Mouse (Mus musculus): ENCODE measurements around the gene Brms1.
A peak's percentile ranks its signal among the peaks of the same experiment; 100 is the strongest.

Brms1 gene

GRCm38 (mm10) chr19:5038709-5039156, 2.4 kb upstream of the Brms1 start, which contains the start of the genes B4gat1 and AC124502.3:
Gene B4gat1, plus strand, starts transcription at chr19:5038826.
Gene AC124502.3, plus strand, starts transcription at chr19:5038891.
- DNase-seq (ENCODE audit: low spot score in 2 of 2) = peak; percentile 71 to 89

DNA sequence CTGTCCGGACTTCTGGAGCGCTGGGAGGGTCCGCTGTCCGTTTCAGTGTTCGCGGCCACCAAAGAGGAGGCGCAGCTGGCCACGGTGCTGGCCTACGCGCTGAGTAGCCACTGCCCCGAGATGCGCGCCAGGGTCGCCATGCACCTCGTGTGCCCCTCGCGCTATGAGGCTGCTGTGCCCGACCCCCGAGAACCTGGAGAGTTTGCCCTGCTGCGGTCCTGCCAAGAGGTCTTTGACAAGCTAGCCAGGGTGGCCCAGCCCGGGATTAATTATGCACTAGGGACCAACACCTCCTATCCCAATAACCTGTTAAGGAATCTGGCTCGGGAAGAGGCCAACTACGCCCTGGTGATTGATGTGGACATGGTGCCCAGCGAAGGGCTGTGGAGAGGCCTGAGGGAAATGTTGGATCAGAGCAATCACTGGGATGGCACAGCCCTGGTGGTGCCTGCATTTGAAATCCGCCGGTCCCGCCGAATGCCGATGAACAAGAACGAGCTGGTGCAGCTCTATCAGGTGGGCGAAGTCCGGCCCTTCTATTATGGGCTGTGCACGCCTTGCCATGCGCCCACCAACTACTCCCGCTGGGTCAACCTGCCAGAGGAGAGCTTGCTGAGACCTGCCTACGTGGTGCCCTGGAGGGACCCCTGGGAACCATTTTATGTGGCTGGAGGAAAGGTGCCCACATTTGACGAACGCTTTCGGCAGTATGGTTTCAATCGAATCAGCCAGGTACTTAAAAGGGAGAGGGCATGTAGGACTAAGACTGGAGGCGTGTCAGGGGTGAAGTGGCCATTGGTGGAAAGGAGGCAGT, 1.6 kb upstream of the Brms1 start:
- peak in 1 of 2 experiments; percentile 32 for DNase-seq (ENCODE audit: low spot score in 2 of 2)

DNA sequence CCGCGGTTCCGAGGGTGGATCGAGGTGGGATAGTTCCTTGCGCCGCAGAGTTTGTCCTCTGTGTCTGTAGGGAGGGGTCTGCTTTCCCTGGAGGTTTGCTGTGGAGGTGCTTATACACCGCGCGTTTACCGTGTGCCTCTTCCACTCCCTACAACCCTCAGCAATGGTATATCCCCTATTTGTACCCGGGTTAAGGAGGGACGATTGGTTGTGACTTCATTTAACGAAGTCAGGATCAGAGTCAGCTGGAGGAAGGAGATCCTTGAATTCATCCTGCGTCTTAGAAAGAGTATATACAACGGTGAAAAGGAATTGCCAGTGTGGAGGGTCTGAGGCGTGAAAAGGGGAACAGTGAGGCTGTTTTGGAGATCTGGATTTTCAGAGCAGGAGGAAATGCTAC, 434 bp downstream of the Brms1 start:
- DNase-seq (ENCODE audit: low spot score in 2 of 2) = no peak

DNA sequence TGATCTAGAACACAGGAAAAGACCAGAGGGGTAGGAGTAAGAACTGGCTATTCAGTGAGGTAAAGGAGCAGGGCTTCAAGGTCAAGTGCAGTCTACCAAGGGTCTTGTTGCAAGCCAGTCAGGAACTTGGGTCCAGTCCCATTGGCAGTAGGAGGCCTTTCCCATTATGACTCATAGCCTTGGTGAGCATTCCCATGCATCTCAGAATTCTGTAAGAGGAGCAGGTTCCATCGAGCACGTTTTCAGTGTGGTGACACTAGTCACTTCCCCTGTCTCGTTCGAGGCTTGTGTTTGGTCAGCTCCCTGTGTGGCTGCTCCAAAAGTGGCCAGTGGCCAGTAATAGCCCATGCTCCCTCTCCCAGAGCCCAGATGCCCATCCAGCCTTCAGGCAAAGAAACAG, 4.4 kb downstream of the Brms1 start:
- DNase-seq (ENCODE audit: low spot score in 2 of 2) = no peak

- peak in 1 of 2 experiments; percentile 77 for DNase-seq (ENCODE audit: low spot score in 2 of 2)
Measured at GRCm38 (mm10) chr19:5048138-5049056, 7.2 kb downstream of the Brms1 start.

GRCm38 (mm10) chr19:5049325-5049724, 8.2 kb downstream of the Brms1 start:
- DNase-seq (ENCODE audit: low spot score in 2 of 2) = no peak

DNA sequence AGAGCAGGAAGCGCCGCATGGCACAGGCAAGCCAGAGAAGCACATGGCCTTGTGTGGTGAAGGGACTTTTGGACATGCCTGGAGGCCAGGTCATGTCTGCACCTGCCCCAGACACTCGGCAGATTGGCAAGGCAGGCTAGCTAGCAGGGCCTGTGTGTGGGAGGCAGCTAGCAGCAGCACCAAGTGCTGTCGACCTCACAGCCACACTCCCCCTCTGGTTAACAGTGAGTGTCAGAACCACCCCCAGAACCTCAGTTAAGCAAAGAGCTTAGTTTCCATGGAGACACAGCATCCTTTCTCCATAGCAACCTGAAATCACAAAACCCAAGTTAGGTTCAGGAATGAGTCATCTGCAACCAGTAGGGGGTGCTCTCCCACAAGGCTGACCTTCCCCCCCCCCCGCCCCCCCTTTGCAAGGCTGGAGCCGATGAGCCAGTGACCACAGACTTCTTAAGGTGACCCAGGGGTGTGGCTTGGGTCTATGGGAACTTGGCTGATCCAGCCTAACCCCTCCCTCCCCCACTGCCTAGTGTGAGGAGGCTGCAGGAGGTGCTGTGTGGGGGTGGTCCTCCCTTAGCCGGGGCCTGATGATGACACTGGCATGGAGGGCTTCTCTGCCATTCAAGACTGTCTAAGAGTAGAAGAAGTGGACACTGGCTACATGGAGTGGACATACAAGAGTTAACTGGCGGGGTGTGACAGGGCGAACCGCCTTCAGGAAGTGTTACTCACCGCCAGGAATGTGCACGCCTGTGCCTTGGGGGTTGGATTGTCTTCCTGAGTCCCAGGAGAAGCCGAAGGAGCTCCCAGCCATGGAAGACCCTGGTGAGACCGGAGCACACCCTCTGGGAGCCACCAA, 9.1 kb downstream of the Brms1 start, which contains the start of gene Rin1:
Gene Rin1 (plus strand): TSS at position 435 of the 859 bp plus-strand sequence.
- DNase-seq (ENCODE audit: low spot score in 2 of 2) = peak; percentile 84 to 89

DNA sequence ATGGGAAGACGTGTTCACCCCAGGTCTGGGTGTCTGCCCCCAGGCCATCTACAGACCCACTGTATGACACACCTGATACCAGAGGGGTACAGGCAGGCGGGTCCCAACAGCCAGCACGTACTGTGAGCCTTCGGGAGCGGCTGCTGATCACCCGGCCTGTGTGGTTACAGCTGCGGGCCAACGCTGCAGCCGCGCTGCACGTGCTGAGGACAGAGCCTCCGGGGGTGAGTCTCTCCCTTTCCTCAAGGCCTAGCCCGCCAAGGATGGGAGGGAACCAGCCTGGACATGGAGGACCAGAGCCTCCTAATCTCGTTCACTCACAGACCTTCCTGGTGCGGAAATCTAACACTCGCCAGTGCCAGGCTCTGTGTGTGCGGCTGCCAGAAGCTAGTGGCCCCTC, 9.9 kb downstream of the Brms1 start:
- no peak for DNase-seq (ENCODE audit: low spot score in 2 of 2)

GRCm38 (mm10) chr19:5051515-5051914, 10.4 kb downstream of the Brms1 start:
- no peak for DNase-seq (ENCODE audit: low spot score in 2 of 2)

DNA sequence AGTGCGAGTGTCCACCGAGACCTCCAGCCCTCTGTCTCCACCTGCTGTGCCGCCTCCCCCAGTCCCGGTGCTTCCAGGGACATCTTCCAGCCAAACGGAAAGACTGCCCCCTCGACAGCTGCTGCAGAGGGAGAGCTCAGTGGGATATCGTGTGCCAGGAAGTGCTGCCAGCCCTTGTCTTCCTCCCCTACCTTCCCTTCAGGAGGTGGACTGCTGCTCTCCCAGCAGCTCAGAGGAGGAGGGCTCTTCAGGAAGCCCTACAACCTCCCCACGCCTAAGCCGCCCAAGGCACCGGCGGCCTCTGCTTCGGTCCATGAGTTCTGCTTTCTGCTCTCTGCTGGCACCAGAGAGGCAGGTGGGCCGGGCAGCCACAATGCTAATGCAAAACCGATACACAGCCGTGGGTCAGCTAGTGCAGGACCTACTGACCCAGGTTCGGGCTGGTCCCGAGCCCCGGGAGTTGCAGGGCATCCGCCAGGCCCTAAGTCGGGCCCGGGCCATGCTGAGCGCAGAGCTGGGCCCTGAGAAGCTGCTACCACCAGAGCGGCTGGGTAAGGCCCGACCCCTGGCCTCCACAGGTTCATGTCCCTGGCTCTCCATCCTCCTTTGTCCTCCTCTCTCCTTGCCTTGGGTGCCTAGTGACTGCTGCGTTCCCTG, 11.1 kb downstream of the Brms1 start:
- no peak for DNase-seq (ENCODE audit: low spot score in 2 of 2)

DNA sequence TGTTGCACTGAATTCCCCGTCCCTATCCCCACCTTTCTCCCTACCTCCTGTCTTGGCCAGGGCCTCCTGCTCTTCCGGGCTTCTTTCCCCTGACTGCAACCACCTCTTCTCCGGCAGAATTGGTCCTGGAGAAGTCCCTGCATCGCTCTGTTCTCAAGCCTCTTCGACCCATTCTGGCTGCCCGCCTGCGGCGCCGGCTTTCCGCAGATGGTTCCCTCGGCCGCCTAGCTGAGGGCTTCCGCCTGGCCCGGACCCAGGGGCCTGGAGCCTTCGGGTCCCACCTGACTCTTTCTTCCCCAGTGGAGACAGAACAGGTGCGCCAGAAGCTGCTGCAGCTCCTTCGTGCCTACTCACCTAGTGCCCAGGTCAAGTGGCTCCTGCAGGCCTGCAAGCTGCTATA, 11.7 kb downstream of the Brms1 start:
- DNase-seq (ENCODE audit: low spot score in 2 of 2) = no peak

DNA sequence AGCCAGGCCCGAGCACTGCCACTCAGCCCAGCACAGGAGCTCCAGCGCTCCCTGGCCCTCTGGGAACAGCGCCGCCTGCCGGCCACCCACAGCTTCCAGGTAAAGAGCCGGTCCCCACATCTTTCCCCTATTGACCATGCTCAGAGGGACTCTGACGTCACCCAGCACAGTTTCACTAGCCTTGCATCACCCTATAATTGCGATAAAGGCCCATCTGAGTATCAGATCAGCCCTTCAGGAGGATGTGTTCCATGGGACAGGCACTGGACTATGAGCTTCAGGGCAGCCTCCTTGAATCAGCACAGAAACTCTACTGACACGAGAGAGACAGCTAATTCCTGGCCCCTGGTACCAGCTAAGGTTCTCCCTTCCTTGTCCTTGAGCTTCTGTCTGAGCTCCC, 12.8 kb downstream of the Brms1 start:
- no peak for DNase-seq (ENCODE audit: low spot score in 2 of 2)

- DNase-seq (ENCODE audit: low spot score in 2 of 2) = no peak
Measured at GRCm38 (mm10) chr19:5056251-5056650, 15.1 kb downstream of the Brms1 start.

GRCm38 (mm10) chr19:5057876-5058775, 17.0 kb downstream of the Brms1 start:
- no peak for DNase-seq (ENCODE audit: low spot score in 2 of 2)

GRCm38 (mm10) chr19:5058801-5059771, 17.9 kb downstream of the Brms1 start:
- DNase-seq (ENCODE audit: low spot score in 2 of 2) = no peak

GRCm38 (mm10) chr19:5060365-5061330, 19.5 kb downstream of the Brms1 start:
- no peak for DNase-seq (ENCODE audit: low spot score in 2 of 2)

DNA sequence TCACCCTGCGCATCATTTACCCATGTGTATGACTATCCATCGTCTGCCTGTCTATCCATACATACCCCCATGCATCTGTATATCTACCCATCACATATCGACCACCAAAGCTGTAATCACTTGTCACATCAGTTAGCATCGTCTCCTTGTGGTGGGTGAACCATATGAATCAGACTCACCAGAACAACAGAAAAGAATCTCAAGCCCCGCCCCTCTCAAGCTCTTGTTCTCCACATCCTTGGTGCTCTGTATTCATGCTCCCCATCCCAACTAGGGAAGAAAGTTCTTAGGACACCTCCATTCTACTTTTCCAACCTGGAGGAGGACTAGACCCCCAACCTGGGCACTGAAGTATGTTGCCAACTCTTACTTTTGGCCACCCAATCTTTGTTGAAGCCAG, 20.9 kb downstream of the Brms1 start:
- no peak for DNase-seq (ENCODE audit: low spot score in 2 of 2)

All from left cerebral cortex, adult 9 months (tissue).